Mouse (Mus musculus) spleen, adult 12 weeks (tissue): ENCODE data around the gene Spata21.

ENCODE experiments used
- DNase-seq: peaks from one replicate; pipeline ENCODE4 v3.0.0; 2022; ENCODE audit warnings: low spot score

Spata21 gene

DNA sequence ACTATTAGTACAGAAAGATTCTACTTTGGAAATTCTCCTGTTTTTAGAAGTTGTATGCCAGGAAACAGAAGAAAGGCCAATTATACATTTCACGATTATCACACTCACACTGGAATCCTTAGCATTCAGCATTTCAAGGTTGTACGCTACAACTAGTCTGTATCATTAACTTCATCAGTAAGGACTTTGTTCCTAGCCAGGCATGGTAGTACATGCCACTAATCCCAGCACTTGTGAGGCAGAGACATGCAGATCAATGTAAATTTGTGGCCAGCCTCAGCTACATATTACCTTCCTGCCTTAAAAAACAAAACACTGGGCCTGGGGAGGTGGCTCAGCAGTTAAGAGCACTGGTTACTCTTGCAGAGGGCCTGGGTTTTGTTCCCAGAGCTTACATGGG lies 70.5 kb downstream of the Spata21 start:
- no peak for DNase-seq

DNA sequence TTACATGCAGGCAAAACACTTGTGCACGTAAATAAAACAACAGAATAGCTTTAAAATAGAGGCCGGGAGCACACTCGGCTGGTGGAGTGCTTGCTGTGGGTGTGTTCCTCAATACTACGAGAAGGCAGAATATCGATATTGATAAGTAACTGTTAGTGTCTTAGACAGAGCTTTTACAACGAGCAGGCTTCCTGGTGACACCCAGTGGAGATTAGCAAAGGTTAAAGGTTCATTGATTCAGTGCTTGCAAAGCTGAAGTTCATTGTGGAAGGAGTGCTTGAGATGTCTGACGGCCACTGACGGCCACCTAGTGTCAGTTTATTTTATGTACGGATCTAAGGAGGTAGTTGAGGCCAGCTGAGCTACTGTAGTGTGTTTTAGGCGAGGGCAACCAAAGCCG lies 71.0 kb downstream of the Spata21 start:
- no peak for DNase-seq

DNA sequence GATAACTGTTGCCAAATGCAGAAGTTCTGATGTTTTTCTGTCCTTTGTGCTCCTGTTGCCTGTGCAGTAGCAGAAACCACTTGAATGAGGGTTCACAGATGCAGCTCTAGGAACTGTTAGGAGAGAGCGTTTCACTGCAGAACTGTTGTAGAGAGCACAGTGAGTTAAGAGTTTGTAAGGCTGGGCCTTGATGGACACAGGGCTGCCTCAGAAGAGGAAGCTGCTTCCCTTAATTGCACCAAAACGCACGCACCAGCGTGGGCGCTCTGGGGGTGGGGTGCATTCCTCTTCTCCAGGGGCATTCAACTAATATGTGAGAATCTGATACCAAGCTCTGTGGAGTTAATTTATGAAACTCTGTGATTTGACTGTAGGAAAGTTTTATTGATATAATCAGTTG lies 71.5 kb downstream of the Spata21 start:
- no peak for DNase-seq

DNA sequence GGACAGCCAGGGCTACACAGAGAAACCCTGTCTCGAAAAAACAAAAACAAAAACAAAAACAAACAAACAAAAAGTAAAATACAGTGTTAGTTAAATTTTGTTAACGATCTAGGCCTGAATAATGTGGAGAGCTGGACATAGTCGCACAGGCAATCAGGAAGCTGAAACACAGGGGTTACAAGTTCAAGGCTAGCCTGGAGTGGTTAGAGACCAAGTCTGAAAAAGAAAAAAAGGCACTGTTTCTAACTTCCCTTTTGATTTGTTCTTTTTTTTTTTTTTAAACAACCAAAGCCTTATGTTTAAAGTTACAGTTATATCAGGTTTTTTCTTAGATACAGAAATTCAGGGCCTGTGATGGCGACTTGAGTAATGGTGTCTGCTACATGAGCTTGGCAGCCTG lies 72.1 kb downstream of the Spata21 start:
- DNase-seq: no peak

DNA sequence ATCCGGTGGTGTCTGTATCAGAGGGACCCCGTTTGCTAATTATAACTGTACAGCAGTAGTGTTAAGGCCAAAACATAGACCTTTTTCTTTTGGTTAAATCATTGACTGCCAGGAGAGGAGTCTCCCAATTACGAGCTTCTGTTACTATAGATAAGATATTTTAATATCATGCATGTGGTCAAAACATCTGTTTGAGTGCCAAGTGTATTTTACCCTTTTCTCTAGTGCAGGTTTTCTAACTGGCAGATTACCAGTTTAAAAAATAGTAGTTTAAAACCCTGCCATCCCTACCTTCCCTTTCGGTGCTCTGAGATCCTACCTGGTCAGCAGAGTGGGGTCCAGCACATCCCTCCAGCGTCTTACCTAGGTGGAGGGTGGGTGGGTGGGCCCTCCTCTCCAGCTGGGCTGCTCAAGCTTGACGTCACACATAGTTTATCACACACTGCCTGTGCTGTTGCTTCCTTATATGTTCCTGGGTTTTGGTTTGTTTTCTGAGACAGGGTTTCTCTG lies 73.6 kb downstream of the Spata21 start:
- DNase-seq: peak; percentile 20
